Mouse (Mus musculus) neural tube, embryonic 11.5 days (tissue): ENCODE measurements around the gene Ghrhr. TPM values are rescaled to one million over a fixed set of nuclear protein-coding genes. Genes with fewer than 3 reads are reported as not detected.

Experiments used
- ATAC-seq: fragments of 200-750 bp; cut with Nextera tagmentation; 2 replicates; pipeline ENCODE4 v1.8.0; 2017; ENCODE audit warnings: moderate number of reproducible peaks, mild to moderate bottlenecking, moderate TSS enrichment, moderate library complexity; ENCODE audit not compliant: insufficient read depth, low FRiP score, low TSS enrichment
- DNase-seq: peaks from one replicate; pipeline ENCODE4 v3.0.0-alpha.2; 2015; ENCODE audit warnings: low spot score
- H3K27ac ChIP-seq: fragments of 300-500 bp; sonication (generic); 2 replicates; pipeline ENCODE4 v1.5.1; 2014; ENCODE audit warnings: low read depth, mild to moderate bottlenecking, low read length
- H3K27me3 ChIP-seq: fragments of 300-500 bp; sonication (generic); 2 replicates; pipeline ENCODE4 v1.6.1; 2014; ENCODE audit warnings: mild to moderate bottlenecking, low read length, mixed read lengths; ENCODE audit not compliant: control insufficient read depth, insufficient read depth
- H3K36me3 ChIP-seq: fragments of 300-500 bp; sonication (generic); 2 replicates; pipeline ENCODE4 v1.6.1; 2014; ENCODE audit warnings: mild to moderate bottlenecking, low read length, moderate library complexity, mixed read lengths; ENCODE audit not compliant: control insufficient read depth, insufficient read depth
- H3K4me1 ChIP-seq: fragments of 300-500 bp; sonication (generic); 2 replicates; pipeline ENCODE4 v1.6.1; 2014; ENCODE audit warnings: low read length, mixed read lengths; ENCODE audit not compliant: control insufficient read depth, insufficient read depth
- H3K4me2 ChIP-seq: fragments of 300-500 bp; sonication (generic); 2 replicates; pipeline ENCODE4 v1.6.1; 2014; ENCODE audit warnings: low read depth, mild to moderate bottlenecking, moderate library complexity
- H3K4me3 ChIP-seq: fragments of 300-500 bp; sonication (generic); 2 replicates; pipeline ENCODE4 v1.5.1; 2014; ENCODE audit warnings: low read depth, low read length
- H3K9ac ChIP-seq: fragments of 300-500 bp; sonication (generic); 2 replicates; pipeline ENCODE4 v1.6.1; 2014; ENCODE audit warnings: mild to moderate bottlenecking, low read length
- H3K9me3 ChIP-seq: fragments of 300-500 bp; sonication (generic); 2 replicates; pipeline ENCODE4 v1.6.1; 2016; ENCODE audit warnings: low read length; ENCODE audit not compliant: control insufficient read depth
- WGBS: fragments of 180-500 bp; shearing (Covaris S2); extraction: QIAGEN DNeasy Blood & Tissue Kit; methylation state at CpG from one replicate; pipeline ENCODE4 v1.1.7; 2014; 5-methylcytosine and 5-hydroxymethylcytosine counted together
- polyA plus RNA-seq: library from polyadenylated mRNA; unstranded; fragments of >200 nt; fragmentation: Nextera tagmentation; extraction: Ambion mirVana; gene quantifications from 2 replicates; pipeline ENCODE4 v1.2.1, GENCODE M21; 2014

Gene Ghrhr
- polyA plus RNA-seq, 1 experiment from 2014 or later: not detected

- H3K27ac ChIP-seq: no peak overlapping the region
- H3K4me2 ChIP-seq: no peak overlapping the region
- H3K9ac ChIP-seq: no peak overlapping the region
- H3K4me3 ChIP-seq: no peak overlapping the region
- H3K4me1 ChIP-seq: peaks cover 18% of the 10 kb centered on the region
- no peak for ATAC-seq
- WGBS: 59% methylated on average over 3 of the region's 3 CpGs
- no peaks in the 10 kb centered on the region for H3K27me3 ChIP-seq
- peak; percentile 9 for DNase-seq
- no peaks in the 10 kb centered on the region for H3K36me3 ChIP-seq
- no peaks in the 10 kb centered on the region for H3K9me3 ChIP-seq
Measured at GRCm38 (mm10) chr6:55437919-55438318, 61.8 kb downstream of the Ghrhr start.

Other genes with a start within 250 kb of the Ghrhr start
- gene Crhr2, start 243.3 kb upstream of the Ghrhr start, polyA plus RNA-seq: 0.29 and 0.69 TPM in 2 replicates
- gene Inmt, start 201.3 kb upstream of the Ghrhr start, polyA plus RNA-seq: not detected in 2 replicates
- gene Mindy4, start 172.9 kb upstream of the Ghrhr start, polyA plus RNA-seq: 13.7 and 14.4 TPM in 2 replicates
- gene Aqp1, start 39.9 kb upstream of the Ghrhr start, polyA plus RNA-seq: 0.08 TPM in 1 of 2 replicates, not detected in the other
- gene Adcyap1r1, start 75.7 kb downstream of the Ghrhr start, polyA plus RNA-seq: 18.1 and 18.3 TPM in 2 replicates